Mouse (Mus musculus) cerebellum, adult 2 months (tissue): ENCODE results near the gene Ankrd52.

ENCODE experiments used
- CTCF ChIP-seq: fragments of 200-500 bp; IDR thresholded peaks from 2 replicates; pipeline ENCODE4 v1.5.1; 2011; ENCODE audit warnings: low read depth, mild to moderate bottlenecking, control low read depth, low read length, moderate library complexity, borderline replicate concordance; ENCODE audit not compliant: insufficient read depth
- POLR2A ChIP-seq: fragments of 200-500 bp; IDR thresholded peaks from 2 replicates; pipeline ENCODE4 v1.6.1; 2011; ENCODE audit warnings: low read length, control low read depth, borderline replicate concordance; ENCODE audit not compliant: insufficient read depth

- TF ChIP-seq CTCF: no peak
- no peak for TF ChIP-seq POLR2A
Measured at GRCm38 (mm10) chr10:128457676-128458075, 80.8 kb downstream of the Ankrd52 start.
